Mouse (Mus musculus) inflammation-experienced regulatory T-cells, adult 6 months (primary cell): ENCODE measurements around the gene Lin7b. TPM values are rescaled to one million over a fixed set of nuclear protein-coding genes. Genes with fewer than 3 reads are reported as not detected.

ENCODE experiments used
- ATAC-seq: one replicate; pipeline ENCODE4 v1.8.0; 2017
- polyA plus RNA-seq, 3 experiments: library from polyadenylated mRNA; unstranded; fragments of 100-300 nt; shearing (Covaris generic); gene quantifications; one replicate each; pipeline ENCODE4 v1.2.1; 2017

Lin7b gene
- polyA plus RNA-seq = not detected

- ATAC-seq = peak; percentile 55
Measured at GRCm38 (mm10) chr7:45370475-45371311, at the start of gene Lin7b. Lin7b (minus strand) TSS chr7:45370583.

- ATAC-seq = no peak
Measured at GRCm38 (mm10) chr7:45417962-45418492, 47.6 kb upstream of the Lin7b start.

GRCm38 (mm10) chr7:45415636-45416035, 45.3 kb upstream of the Lin7b start:
- peak; percentile 46 for ATAC-seq

- no peak for ATAC-seq
Measured at GRCm38 (mm10) chr7:45414740-45415224, 44.4 kb upstream of the Lin7b start.

GRCm38 (mm10) chr7:45413864-45414739, 43.7 kb upstream of the Lin7b start:
- ATAC-seq = peak; percentile 20

GRCm38 (mm10) chr7:45413113-45413863, 42.9 kb upstream of the Lin7b start, which contains the start of gene Ntf5:
Ntf5 (plus strand) TSS chr7:45413695.
- no peak for ATAC-seq

- ATAC-seq = no peak
Measured at GRCm38 (mm10) chr7:45412421-45412820, 42.0 kb upstream of the Lin7b start.

- ATAC-seq = no peak
Measured at GRCm38 (mm10) chr7:45409497-45410163, 39.2 kb upstream of the Lin7b start.

GRCm38 (mm10) chr7:45408949-45409348, 38.6 kb upstream of the Lin7b start:
- ATAC-seq = no peak

GRCm38 (mm10) chr7:45408351-45408750, 38.0 kb upstream of the Lin7b start:
- ATAC-seq = no peak

- no peak for ATAC-seq
Measured at GRCm38 (mm10) chr7:45407836-45408235, 37.5 kb upstream of the Lin7b start.

- no peak for ATAC-seq
Measured at GRCm38 (mm10) chr7:45406157-45407156, 36.1 kb upstream of the Lin7b start.

GRCm38 (mm10) chr7:45405091-45406075, 35.0 kb upstream of the Lin7b start, which contains the start of gene Kcna7:
Kcna7 (plus strand) TSS chr7:45405653.
- ATAC-seq = peak; percentile 61

- peak; percentile 77 for ATAC-seq
Measured at GRCm38 (mm10) chr7:45403532-45404261, 33.3 kb upstream of the Lin7b start.

GRCm38 (mm10) chr7:45401521-45402085, 31.2 kb upstream of the Lin7b start:
- no peak for ATAC-seq

GRCm38 (mm10) chr7:45396787-45397186, 26.4 kb upstream of the Lin7b start:
- no peak for ATAC-seq

- ATAC-seq = peak; percentile 39
Measured at GRCm38 (mm10) chr7:45396337-45396775, 26.0 kb upstream of the Lin7b start.
